Mouse (Mus musculus) forebrain, embryonic 16.5 days (tissue): ENCODE results near the gene Chrng. TPM values are rescaled to one million over a fixed set of nuclear protein-coding genes. Genes with fewer than 3 reads are reported as not detected.
A peak's percentile ranks its signal among the peaks of the same experiment; 100 is the strongest.

Experiments
- ATAC-seq: fragments of 200-750 bp; cut with Nextera tagmentation; 2 replicates; pipeline ENCODE4 v1.8.0; 2017; ENCODE audit warnings: mild to moderate bottlenecking, moderate library complexity
- H3K27ac ChIP-seq: fragments of 300-500 bp; sonication (generic); 2 replicates; pipeline ENCODE4 v1.5.1; 2014; ENCODE audit warnings: low read length, control low read depth
- H3K27me3 ChIP-seq: fragments of 300-500 bp; sonication (generic); replicated peaks from 2 replicates; pipeline ENCODE4 v1.6.1; 2014; ENCODE audit warnings: low read length; ENCODE audit not compliant: control insufficient read depth, insufficient read depth
- H3K36me3 ChIP-seq: fragments of 300-500 bp; sonication (generic); 2 replicates; pipeline ENCODE4 v1.6.1; 2014; ENCODE audit not compliant: control insufficient read depth, insufficient read depth
- H3K4me1 ChIP-seq: fragments of 300-500 bp; sonication (generic); replicated peaks from 2 replicates; pipeline ENCODE4 v1.6.1; 2014; ENCODE audit warnings: low read length; ENCODE audit not compliant: control insufficient read depth, insufficient read depth
- H3K4me2 ChIP-seq: fragments of 300-500 bp; sonication (generic); 2 replicates; pipeline ENCODE4 v1.6.1; 2014; ENCODE audit warnings: mild to moderate bottlenecking, low read length, control low read depth
- H3K4me3 ChIP-seq: fragments of 300-500 bp; sonication (generic); replicated peaks from 2 replicates; pipeline ENCODE4 v1.5.1; 2014; ENCODE audit warnings: mild to moderate bottlenecking, low read length, control low read depth
- H3K9ac ChIP-seq: fragments of 300-500 bp; sonication (generic); replicated peaks from 2 replicates; pipeline ENCODE4 v1.6.1; 2014; ENCODE audit warnings: low read depth, low read length, control low read depth
- H3K9me3 ChIP-seq: fragments of 300-500 bp; sonication (generic); 2 replicates; pipeline ENCODE4 v1.6.1; 2016; ENCODE audit warnings: low read length; ENCODE audit not compliant: control insufficient read depth
- WGBS: fragments of 180-500 bp; shearing (Covaris S2); extraction: QIAGEN DNeasy Blood & Tissue Kit; methylation state at CpG from one replicate; pipeline ENCODE4 v1.1.7; 2014; 5-methylcytosine and 5-hydroxymethylcytosine counted together
- polyA plus RNA-seq: library from polyadenylated mRNA; unstranded; fragments of >200 nt; fragmentation: Nextera tagmentation; extraction: Ambion mirVana; gene quantifications from 2 replicates; pipeline ENCODE4 v1.2.1, GENCODE M21; 2015

The Chrng gene
- polyA plus RNA-seq, 1 experiment from 2014 or later: not detected

DNA sequence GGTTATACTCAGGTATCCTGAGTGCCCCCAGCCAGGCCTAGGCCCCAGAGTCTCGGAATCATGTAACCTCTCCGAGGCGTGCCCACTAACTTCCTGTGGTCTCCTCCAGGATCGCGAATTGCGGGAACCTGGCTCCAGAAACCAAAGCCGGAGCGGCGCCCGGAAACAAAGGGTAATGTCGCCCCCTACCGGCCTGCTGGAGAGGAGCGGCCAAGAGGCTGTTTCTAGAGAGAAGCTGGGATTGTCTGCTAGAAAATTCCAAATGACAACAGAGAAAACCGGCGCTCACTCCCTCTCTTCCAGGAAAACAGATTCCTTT lies 17.5 kb upstream of the Chrng start:
- H3K4me2 ChIP-seq: peak overlapping the region; percentile 96
- H3K9me3 ChIP-seq: no peaks in the 10 kb centered on the region
- no peak overlapping the region for H3K27ac ChIP-seq
- H3K4me1 ChIP-seq: peaks cover 20% of the 10 kb centered on the region
- 0% methylated on average over 15 of the region's 15 CpGs for WGBS
- H3K9ac ChIP-seq: peak overlapping the region; percentile 64
- H3K4me3 ChIP-seq: peak overlapping the region; percentile 58
- no peaks in the 10 kb centered on the region for H3K36me3 ChIP-seq
- H3K27me3 ChIP-seq: peaks cover 17% of the 10 kb centered on the region
- ATAC-seq: peak; percentile 27

- no peak within 1 kb of the TSS for H3K4me2 ChIP-seq
- H3K9ac ChIP-seq: no peak within 1 kb of the TSS
- peaks cover 12% of the 10 kb centered on the region for H3K27me3 ChIP-seq
- WGBS: 41% methylated on average over 4 of the region's 4 CpGs
- H3K36me3 ChIP-seq: no peaks in the 10 kb centered on the region
- H3K27ac ChIP-seq: no peak within 1 kb of the TSS
- H3K4me1 ChIP-seq: peaks cover 14% of the 10 kb centered on the region
- no peak for ATAC-seq
- H3K4me3 ChIP-seq: no peak within 1 kb of the TSS
- no peaks in the 10 kb centered on the region for H3K9me3 ChIP-seq
These were observed 14.0 kb upstream of the Chrng start, which contains the start of gene Chrnd for GRCm38 (mm10) chr1:87190429-87190828. TSS of gene Chrnd (plus strand) at chr1:87190607.

DNA sequence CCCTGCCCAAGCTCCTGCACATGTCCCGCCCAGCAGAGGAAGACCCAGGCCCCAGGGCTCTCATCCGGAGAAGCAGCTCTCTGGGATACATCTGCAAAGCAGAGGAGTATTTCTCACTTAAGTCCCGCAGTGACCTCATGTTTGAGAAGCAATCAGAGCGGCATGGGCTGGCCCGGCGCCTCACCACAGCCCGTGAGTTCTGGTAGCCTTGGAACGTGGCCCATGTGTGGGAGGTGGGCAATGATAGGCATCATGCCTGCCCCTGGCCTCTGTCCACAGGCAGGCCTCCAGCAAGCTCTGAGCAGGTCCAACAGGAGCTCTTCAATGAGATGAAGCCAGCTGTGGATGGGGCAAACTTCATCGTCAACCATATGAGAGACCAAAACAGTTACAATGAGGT lies 7.2 kb upstream of the Chrng start:
- H3K4me3 ChIP-seq: no peak overlapping the region
- 88% methylated on average over 9 of the region's 9 CpGs for WGBS
- no peak overlapping the region for H3K4me2 ChIP-seq
- ATAC-seq: no peak
- no peak overlapping the region for H3K27ac ChIP-seq
- H3K4me1 ChIP-seq: no peaks in the 10 kb centered on the region
- no peaks in the 10 kb centered on the region for H3K36me3 ChIP-seq
- H3K9me3 ChIP-seq: no peaks in the 10 kb centered on the region
- no peak overlapping the region for H3K9ac ChIP-seq
- H3K27me3 ChIP-seq: no peaks in the 10 kb centered on the region

DNA sequence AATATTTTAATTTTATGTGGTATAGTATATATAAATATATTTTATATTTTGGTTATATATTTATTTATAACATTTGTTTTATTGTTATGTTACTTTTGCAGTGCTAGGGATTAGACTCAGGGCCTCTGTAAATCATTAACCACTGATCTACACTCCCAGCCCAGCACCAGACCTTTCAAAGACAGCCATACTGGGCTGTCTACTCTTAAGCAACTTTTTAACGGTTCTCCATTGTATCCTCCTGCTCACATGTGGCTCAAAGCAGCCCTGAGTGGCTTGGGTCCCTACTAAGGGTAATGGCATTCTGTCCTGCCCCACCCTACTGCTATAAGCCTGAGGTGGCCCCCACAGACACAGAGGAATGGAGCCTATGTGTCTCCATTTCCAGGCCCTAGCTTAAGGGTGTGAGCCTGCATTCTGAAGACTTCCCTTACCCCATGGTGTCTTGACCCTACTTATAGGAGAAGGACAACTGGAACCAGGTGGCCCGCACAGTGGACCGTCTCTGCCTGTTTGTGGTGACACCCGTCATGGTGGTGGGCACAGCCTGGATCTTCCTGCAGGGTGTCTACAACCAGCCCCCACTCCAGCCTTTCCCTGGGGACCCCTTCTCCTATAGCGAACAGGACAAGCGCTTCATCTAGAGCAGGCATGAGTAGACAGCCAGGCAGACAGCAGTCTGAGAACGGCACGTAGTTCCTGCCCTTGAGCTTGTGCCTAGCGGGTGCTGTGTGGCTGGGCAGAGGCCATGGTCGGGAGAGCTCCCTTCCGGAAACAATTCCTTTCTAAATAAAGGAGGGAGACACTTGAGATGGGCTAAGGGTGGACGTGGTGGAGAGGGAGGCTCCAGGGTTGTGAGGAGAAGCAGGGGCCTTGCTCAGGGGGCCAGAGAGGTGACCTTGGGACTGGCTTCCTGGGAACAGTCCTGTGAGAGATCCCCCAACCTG lies 6.1 kb upstream of the Chrng start:
- Histone ChIP-seq H3K36me3 (no peaks in the 10 kb centered on the region), H3K4me3 (no peak overlapping the region), H3K9ac (no peak overlapping the region), H3K4me2 (no peak overlapping the region), H3K9me3 (no peaks in the 10 kb centered on the region), H3K27ac (no peak overlapping the region), H3K4me1 (no peaks in the 10 kb centered on the region), H3K27me3 (no peaks in the 10 kb centered on the region)
- no peak for ATAC-seq
- 81% methylated on average over 12 of the region's 12 CpGs for WGBS

DNA sequence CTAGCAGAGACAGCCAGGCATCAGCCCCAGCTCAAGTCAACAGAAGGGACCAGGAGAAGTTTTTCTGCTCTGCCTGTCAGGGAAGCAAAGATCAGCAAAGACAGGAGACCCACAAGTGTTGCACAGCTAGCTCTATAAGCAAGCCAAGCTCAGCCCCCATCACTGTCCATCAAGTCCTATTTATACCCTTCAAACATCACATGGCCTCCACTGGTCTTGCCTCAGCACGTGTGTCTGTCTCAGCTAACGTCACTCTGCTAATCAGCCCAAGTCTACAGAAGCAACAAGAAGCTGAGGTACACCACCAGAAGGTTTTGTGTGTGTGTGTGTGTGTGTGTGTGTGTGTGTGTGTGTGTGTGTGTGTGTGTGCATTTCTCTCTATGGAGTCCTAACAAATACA lies 3.6 kb upstream of the Chrng start:
- Histone ChIP-seq H3K9ac (no peak overlapping the region), H3K9me3 (no peaks in the 10 kb centered on the region), H3K27me3 (no peaks in the 10 kb centered on the region), H3K27ac (no peak overlapping the region), H3K4me1 (no peaks in the 10 kb centered on the region), H3K36me3 (no peaks in the 10 kb centered on the region), H3K4me2 (no peak overlapping the region), H3K4me3 (no peak overlapping the region)
- WGBS: 59% methylated on average over 2 of the region's 2 CpGs
- no peak for ATAC-seq

DNA sequence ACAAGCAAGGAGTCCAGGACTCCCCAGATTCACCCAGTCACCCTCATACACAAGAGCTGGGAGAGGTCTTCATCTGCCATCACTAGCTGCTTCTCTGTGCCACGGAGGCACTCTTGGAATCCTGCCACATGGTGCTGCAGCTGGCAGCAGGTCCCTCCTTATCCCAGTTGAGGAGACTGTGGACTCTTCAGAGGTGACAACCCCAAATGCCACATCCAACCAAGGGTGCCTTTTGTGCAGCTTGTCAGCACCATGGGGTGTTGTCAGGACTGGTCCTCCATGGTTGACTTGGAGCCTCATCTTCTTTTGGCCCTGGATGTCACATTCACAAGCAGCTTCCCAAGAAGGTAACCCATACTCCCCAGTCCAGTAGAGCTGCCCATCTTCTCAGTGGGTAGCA lies 2.6 kb upstream of the Chrng start:
- no peak overlapping the region for H3K4me2 ChIP-seq
- H3K27ac ChIP-seq: no peak overlapping the region
- H3K4me3 ChIP-seq: no peak overlapping the region
- WGBS: 47% methylated on average over 1 of the region's 1 CpGs
- no peaks in the 10 kb centered on the region for H3K9me3 ChIP-seq
- H3K36me3 ChIP-seq: no peaks in the 10 kb centered on the region
- peaks cover 7% of the 10 kb centered on the region; the same call in 1 of the 2 replicates for H3K27me3 ChIP-seq
- no peaks in the 10 kb centered on the region for H3K4me1 ChIP-seq
- no peak for ATAC-seq
- no peak overlapping the region for H3K9ac ChIP-seq

- WGBS: 83% methylated on average over 5 of the region's 5 CpGs
- H3K27ac ChIP-seq: no peak overlapping the region
- no peak overlapping the region for H3K9ac ChIP-seq
- H3K9me3 ChIP-seq: no peaks in the 10 kb centered on the region
- H3K27me3 ChIP-seq: peaks cover 9% of the 10 kb centered on the region; the same call in 1 of the 2 replicates
- H3K36me3 ChIP-seq: no peaks in the 10 kb centered on the region
- no peak for ATAC-seq
- no peaks in the 10 kb centered on the region for H3K4me1 ChIP-seq
- H3K4me2 ChIP-seq: no peak overlapping the region
- H3K4me3 ChIP-seq: no peak overlapping the region
These were observed 678 bp upstream of the Chrng start for GRCm38 (mm10) chr1:87203779-87204178.

- Histone ChIP-seq H3K4me2 (no peak overlapping the region), H3K27ac (no peak overlapping the region), H3K9me3 (no peaks in the 10 kb centered on the region), H3K4me1 (no peaks in the 10 kb centered on the region), H3K4me3 (no peak overlapping the region), H3K27me3 (peaks cover 9% of the 10 kb centered on the region; the same call in 1 of the 2 replicates), H3K9ac (no peak overlapping the region), H3K36me3 (no peaks in the 10 kb centered on the region)
- 73% methylated on average over 6 of the region's 6 CpGs for WGBS
- no peak for ATAC-seq
These were observed 581 bp downstream of the Chrng start for GRCm38 (mm10) chr1:87205038-87205437.

DNA sequence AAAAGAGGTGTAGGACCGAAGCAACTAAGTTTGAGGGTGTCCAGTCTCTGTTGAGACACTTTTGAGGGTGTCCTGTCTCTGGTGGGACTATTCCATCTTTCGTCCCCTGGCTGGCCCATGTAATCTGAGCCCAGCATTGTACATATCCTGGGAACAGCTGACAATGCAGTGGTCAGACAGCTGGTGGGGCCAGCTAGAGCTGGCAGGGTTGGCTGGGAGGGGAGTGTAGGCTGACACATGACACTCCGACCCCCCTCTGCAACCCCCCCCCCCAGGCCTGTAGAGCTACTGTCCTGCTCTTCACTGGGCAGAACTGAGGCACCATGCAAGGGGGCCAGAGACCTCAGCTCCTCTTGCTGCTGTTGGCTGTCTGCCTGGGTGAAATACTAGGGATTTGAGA lies 1.0 kb downstream of the Chrng start:
- 50% methylated on average over 3 of the region's 3 CpGs for WGBS
- no peak for ATAC-seq
- no peak overlapping the region for H3K4me3 ChIP-seq

More for the DNA sequence above, 1.0 kb downstream of the Chrng start:
- Histone ChIP-seq H3K27me3 (peaks cover 9% of the 10 kb centered on the region; the same call in 1 of the 2 replicates), H3K9ac (no peak overlapping the region), H3K27ac (no peak overlapping the region), H3K4me1 (no peaks in the 10 kb centered on the region), H3K4me2 (no peak overlapping the region), H3K36me3 (no peaks in the 10 kb centered on the region), H3K9me3 (no peaks in the 10 kb centered on the region)
